8 mouse cellular contexts compared by ENCODE assay signal in the genomic region with DNA sequence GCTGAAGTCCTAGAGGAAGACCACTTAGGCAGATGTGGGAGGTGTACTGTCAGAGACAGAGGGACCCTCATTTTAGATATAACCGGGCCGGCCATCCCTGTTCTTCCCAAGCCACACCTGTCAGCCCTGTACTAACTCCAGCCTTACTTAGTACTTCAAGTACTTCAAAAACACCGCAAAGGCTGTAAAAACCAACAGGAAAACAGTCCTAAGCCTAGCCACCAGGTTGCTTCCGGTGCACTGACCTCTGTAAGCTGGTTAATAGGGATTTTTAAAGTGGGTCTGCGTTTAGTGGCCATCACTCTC. TPM values are rescaled to one million over a fixed set of nuclear protein-coding genes. Genes with fewer than 3 reads are reported as not detected.
DNase-seq lines count a peak whose midpoint lies in the region; ATAC-seq lines count a peak whose summit lies in the region.

No protein-coding gene starts in this region.

- H3K9me3 ChIP-seq in hindbrain, embryonic 12.5 days (replicated peaks) = no peaks in the 10 kb centered on the region

- peak overlapping the region; percentile 63 for H3K4me2 ChIP-seq in hindbrain, embryonic 12.5 days (replicated peaks)

- peaks cover 8% of the 10 kb centered on the region; the same call in 1 of the 2 replicates for H3K4me1 ChIP-seq in brown adipose tissue, adult 24 weeks (ENCODE audit: control insufficient read depth, insufficient read depth, insufficient read length, low read length)
- peaks cover 9% of the 10 kb centered on the region for H3K4me1 ChIP-seq in hindbrain, embryonic 12.5 days

- H3K36me3 ChIP-seq in hindbrain, embryonic 12.5 days = peaks cover 3% of the 10 kb centered on the region; the same call in 1 of the 2 replicates

- WGBS in hindbrain, embryonic 12.5 days = 68% methylated on average over 5 of the region's 5 CpGs

- peak; percentile 26; the same call in 1 of the 2 replicates for ATAC-seq in hindbrain, embryonic 12.5 days (ENCODE audit: low FRiP score)
- 0 out of 2 replicates have a peak, but pooled peaks have one; percentile 0 for ATAC-seq in megakaryocyte progenitor cell, adult 5-6 weeks (replicated peaks; ENCODE audit: poor library complexity)

- no peaks in the 10 kb centered on the region for H3K27me3 ChIP-seq in hindbrain, embryonic 12.5 days

- H3K9ac ChIP-seq in hindbrain, embryonic 12.5 days = peak overlapping the region; percentile 80; the same call in 1 of the 2 replicates

- H3K27ac ChIP-seq in brown adipose tissue, adult 24 weeks (replicated peaks; ENCODE audit: low read depth, low read length) = peak overlapping the region; percentile 98
- H3K27ac ChIP-seq in hindbrain, embryonic 12.5 days = no peak overlapping the region

- H3K4me3 ChIP-seq in brown adipose tissue, adult 24 weeks (ENCODE audit: insufficient read depth, low read depth, low read length) = peak overlapping the region; percentile 98
- H3K4me3 ChIP-seq in hindbrain, embryonic 12.5 days = peak overlapping the region; percentile 79

- DNase-seq in kidney, adult 9 months = peak; percentile 39
- no peak for DNase-seq in kidney, postnatal 4 days
- DNase-seq in left cerebral cortex, adult 8-10 months (ENCODE audit: low spot score in 2 of 2) = no peak
- no peak for DNase-seq in embryo, embryonic 10.5 days (ENCODE audit: low spot score)
- DNase-seq in cerebellum, postnatal 10 days = no peak

RNA-seq across cellular contexts. Expression of a gene that starts 11.1 kb away (rescaled TPM):
- polyA plus RNA-seq in brown adipose tissue, adult 24 weeks (2012; ENCODE audit: insufficient read depth, insufficient read length, missing spikeins) = 74.8 and 87.4 TPM in 2 replicates
- polyA plus RNA-seq in hindbrain, embryonic 12.5 days (2016; fragmentation: Nextera tagmentation; extraction: Ambion mirVana) = 178 and 190 TPM in 2 replicates
- total RNA-seq in megakaryocyte progenitor cell, adult 5-6 weeks (2015) = 197 and 204 TPM in 2 replicates
- 101 and 115 TPM in 2 replicates for total RNA-seq in megakaryocyte progenitor cell, adult 5-6 weeks (2017)
- total RNA-seq in left cerebral cortex, adult 8-10 months (2022) = 100 to 1,000 TPM in 2 of 4 experiments, 10 to 100 TPM in 2; 88.7 to 108 (median 99.9) TPM
